Mouse (Mus musculus): ENCODE measurements around the gene Gnmt. TPM values are rescaled to one million over a fixed set of nuclear protein-coding genes. Genes with fewer than 3 reads are reported as not detected.
"Not testable (repeated sequence)": the region's sequence is repeated elsewhere in the genome, so short reads cannot be mapped to it uniquely, and the experiment has no call there.

Gnmt gene
- polyA plus RNA-seq, 1 experiment, result 1.3 TPM

DNA sequence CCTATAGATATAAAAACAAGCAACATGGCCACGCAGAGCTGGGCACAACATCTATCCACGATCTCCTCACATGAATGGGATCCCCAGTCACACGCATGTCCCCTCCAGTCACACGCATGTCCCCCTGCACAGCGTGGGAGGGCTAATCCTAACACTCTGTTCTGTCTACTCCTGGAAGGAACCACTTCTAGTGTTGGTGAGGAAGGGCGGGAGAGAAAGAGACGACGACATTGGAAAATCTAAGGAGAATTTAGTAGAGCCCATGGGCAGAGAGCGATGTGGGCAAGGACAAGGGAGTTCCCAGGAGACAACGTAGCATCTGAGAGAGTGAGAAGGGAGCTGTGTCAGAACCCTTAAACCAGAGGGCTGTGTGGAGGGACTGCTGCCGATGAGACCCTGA, 41.6 kb upstream of the Gnmt start:
- no peak for TF ChIP-seq POLR2A (IDR thresholded peaks at IDR 0.05; ENCODE audit: extremely low read depth, insufficient read depth, low read length)
- TF ChIP-seq CTCF (IDR thresholded peaks at IDR 0.05; ENCODE audit: extremely low read depth, insufficient read depth, low read length), result no peak
- Histone ChIP-seq H3K4me3 (ENCODE audit: insufficient read depth, low read length) (no peak overlapping the region), H3K4me1 (ENCODE audit: control insufficient read depth, insufficient read depth, low read length) (0 out of 2 replicates have a peak, but pooled peaks cover 2% of the 10 kb centered on the region), H3K27ac (ENCODE audit: insufficient read depth, low read length) (no peak overlapping the region)

DNA sequence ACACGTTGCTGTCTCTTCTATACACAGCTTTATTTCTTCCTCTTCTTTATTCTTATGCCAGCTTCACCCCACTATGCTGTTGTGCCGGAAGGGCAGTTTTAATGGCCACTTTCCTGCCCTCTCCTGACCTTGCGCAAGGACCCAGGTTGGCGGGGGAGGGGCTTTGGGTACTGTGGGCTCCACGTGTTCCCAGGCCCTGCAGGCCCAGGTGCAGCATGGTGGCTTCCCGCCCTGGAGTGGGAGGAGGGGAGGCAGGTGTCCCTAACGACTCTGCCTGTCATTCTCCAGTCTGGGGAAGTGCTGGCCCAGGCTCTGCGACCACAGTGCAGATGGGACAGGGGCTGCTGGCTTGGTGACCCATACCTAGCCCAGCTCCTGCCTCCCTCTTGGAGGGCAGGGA, 38.9 kb upstream of the Gnmt start:
- peaks cover 2% of the 10 kb centered on the region; the same call in 1 of the 2 replicates for H3K4me1 ChIP-seq (ENCODE audit: control insufficient read depth, insufficient read depth, low read length)
- H3K4me3 ChIP-seq (ENCODE audit: insufficient read depth, low read length), result no peak overlapping the region
- no peak overlapping the region for H3K27ac ChIP-seq (ENCODE audit: insufficient read depth, low read length)
- TF ChIP-seq POLR2A (IDR thresholded peaks at IDR 0.05; ENCODE audit: extremely low read depth, insufficient read depth, low read length) (no peak), CTCF (IDR thresholded peaks at IDR 0.05; ENCODE audit: extremely low read depth, insufficient read depth, low read length) (no peak)

DNA sequence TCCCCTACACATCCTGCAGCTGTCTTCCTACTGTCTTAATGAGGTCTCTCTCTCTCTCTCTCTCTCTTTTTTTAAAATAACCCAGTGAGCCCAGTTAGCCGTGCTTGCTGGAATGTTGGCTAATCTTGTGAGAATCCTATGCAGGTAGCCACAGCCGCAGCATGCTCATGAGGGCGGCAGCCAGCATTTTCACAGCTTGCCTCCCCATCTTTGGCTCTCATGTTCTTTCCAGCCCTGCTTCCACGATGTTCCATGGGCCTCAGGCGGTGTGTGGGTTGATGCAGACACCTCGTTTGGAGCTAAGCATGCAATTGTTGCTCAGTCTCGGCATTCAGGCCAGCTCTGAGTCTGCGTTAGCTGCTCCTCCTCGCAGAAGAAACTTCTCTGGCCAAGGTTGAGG, 35.9 kb upstream of the Gnmt start:
- not testable (repeated sequence) for H3K4me3 ChIP-seq (ENCODE audit: insufficient read depth, low read length); H3K4me1 ChIP-seq (ENCODE audit: control insufficient read depth, insufficient read depth, low read length)
- H3K27ac ChIP-seq (ENCODE audit: insufficient read depth, low read length), result peak overlapping the region; percentile 49; the same call in 1 of the 2 replicates

DNA sequence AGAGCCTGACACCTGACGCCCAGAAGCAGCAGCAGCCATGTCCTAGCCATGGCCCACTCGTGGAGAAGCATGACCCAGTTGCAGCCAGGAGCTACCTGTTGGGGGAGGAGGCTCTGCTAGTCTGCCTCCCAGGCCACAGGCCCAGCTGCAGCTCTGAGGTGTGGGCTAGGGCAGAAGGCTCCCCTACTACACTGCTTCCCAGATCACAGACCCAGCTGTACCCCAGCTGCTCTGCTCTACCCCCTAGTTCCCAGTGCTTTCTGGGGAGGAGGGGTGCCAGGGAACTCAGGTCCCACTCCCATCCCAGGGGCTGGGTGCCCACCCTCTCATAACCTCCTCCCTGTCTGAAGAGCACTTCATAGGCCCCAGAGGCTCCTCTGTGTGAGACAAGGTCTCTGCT, 34.6 kb upstream of the Gnmt start, which contains the start of gene Ptcra:
Ptcra (minus strand) TSS at position 169 of the 400 bp plus-strand sequence.
- no peak within 1 kb of the TSS for H3K4me3 ChIP-seq (ENCODE audit: insufficient read depth, low read length)
- TF ChIP-seq CTCF (IDR thresholded peaks at IDR 0.05; ENCODE audit: extremely low read depth, insufficient read depth, low read length), result no peak
- no peak for TF ChIP-seq POLR2A (IDR thresholded peaks at IDR 0.05; ENCODE audit: extremely low read depth, insufficient read depth, low read length)
- H3K27ac ChIP-seq (ENCODE audit: insufficient read depth, low read length), result peak within 1 kb of the TSS; percentile 56
- H3K4me1 ChIP-seq (ENCODE audit: control insufficient read depth, insufficient read depth, low read length), result peaks cover 2% of the 10 kb centered on the region; the same call in 1 of the 2 replicates

DNA sequence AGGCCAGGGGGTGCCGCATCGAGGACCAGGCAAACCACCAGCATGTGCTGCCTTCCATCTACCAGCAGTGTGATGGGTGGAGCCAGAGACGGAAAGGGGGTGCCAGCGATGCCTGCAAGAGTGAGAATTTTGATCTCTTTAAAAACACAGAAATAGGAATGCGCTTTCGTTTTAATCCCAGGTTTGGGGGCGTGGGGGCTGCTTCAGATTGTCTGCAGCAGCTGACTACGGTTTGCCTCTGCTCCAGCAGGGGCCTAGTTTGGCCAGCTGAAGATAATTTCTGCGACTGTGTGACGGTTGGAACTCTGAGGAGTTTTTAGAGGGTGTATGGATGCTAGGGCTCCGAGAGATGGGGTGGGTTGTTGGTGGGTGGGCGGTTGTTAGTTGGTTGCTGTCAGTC, 29.8 kb upstream of the Gnmt start:
- no peaks in the 10 kb centered on the region for H3K4me1 ChIP-seq (ENCODE audit: control insufficient read depth, insufficient read depth, low read length)
- H3K4me3 ChIP-seq (ENCODE audit: insufficient read depth, low read length), result no peak overlapping the region
- TF ChIP-seq CTCF (IDR thresholded peaks at IDR 0.05; ENCODE audit: extremely low read depth, insufficient read depth, low read length), result no peak
- TF ChIP-seq POLR2A (IDR thresholded peaks at IDR 0.05; ENCODE audit: extremely low read depth, insufficient read depth, low read length), result no peak
- H3K27ac ChIP-seq (ENCODE audit: insufficient read depth, low read length), result peak overlapping the region; percentile 31; the same call in 1 of the 2 replicates

DNA sequence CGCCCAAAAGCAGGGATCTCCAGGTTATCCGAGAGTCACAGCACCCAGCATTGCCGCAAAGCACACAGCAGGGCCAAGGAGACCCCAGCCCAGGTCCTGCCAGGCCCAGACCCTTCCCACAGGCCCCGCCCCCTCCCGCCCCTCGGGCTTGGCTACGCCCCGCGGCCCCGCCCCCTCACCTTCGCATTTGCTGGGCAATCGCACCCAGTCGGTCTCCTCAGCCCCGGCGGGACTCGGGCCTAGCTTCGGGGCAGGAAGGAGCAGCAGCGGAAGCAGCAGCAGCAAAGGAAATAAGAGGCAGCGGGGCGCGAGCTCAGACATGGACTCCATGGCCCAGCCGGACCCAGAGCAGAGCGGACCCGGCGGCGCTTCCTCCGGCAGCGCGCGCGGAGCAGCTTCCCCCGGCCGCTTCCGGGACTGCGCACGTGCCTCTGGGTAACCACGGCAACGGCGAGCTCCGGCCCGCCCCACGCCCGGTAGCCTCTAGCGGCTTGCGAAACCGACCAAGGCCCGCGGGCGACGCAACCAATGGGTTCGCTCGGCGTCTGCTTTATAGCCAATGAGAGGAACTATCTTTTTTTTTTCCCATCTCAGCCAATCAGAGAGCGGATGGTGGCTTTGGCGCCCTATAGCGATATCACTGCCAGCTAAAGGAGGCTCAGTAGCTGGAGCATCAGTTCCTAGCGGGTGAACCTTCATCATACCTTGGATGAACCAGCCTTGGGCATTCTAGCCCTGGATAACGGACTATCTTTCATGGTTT, 23.0 kb upstream of the Gnmt start, which contains the start of gene Cnpy3:
Cnpy3 (minus strand) TSS at position 421 of the 763 bp plus-strand sequence.
- TF ChIP-seq POLR2A (IDR thresholded peaks at IDR 0.05; ENCODE audit: extremely low read depth, insufficient read depth, low read length), result peak; percentile 92
- no peak for TF ChIP-seq CTCF (IDR thresholded peaks at IDR 0.05; ENCODE audit: extremely low read depth, insufficient read depth, low read length)
- H3K27ac ChIP-seq (ENCODE audit: insufficient read depth, low read length), result no peak within 1 kb of the TSS
- H3K4me1 ChIP-seq (ENCODE audit: control insufficient read depth, insufficient read depth, low read length), result peaks cover 3% of the 10 kb centered on the region; the same call in 1 of the 2 replicates
- H3K4me3 ChIP-seq (ENCODE audit: insufficient read depth, low read length), result peak within 1 kb of the TSS; percentile 88

DNA sequence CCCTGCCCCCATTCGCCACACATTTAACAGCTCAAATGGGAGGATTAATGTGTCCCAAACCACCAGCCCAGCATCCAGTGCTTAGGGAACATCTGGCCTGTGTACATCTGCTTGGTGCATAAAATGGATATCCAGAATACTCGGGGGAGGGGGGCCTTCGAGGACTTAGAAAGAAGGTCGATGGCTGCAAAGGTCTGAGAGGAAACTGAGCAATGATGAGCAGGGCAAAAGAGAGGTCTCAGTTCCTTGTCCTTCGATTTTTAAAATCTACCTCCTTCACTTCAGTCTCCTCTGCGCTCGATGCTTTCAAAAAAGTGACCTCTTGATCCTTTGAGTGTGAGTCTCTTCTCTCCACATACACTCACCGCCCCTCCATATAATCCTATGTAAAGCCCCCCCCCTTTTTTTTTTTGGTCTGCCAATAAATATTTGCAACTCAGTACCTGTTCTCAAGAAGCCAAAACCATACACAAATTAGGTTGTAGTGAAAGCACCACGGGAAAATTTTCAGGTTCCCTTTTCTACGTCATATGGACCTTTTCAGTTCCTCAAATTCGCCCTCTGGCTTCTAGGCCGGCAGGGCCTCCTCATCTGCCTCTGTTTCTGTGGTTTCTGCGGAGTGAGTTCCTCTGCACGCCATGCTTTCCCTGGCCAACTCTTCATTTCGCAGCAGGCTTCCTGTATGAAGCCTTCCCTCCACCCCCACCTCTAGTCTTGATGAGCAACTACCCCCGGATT, 22.3 kb upstream of the Gnmt start:
- peaks cover 3% of the 10 kb centered on the region; the same call in 1 of the 2 replicates for H3K4me1 ChIP-seq (ENCODE audit: control insufficient read depth, insufficient read depth, low read length)
- H3K4me3 ChIP-seq (ENCODE audit: insufficient read depth, low read length), result peak overlapping the region; percentile 88
- TF ChIP-seq CTCF (IDR thresholded peaks at IDR 0.05; ENCODE audit: extremely low read depth, insufficient read depth, low read length) (no peak), POLR2A (IDR thresholded peaks at IDR 0.05; ENCODE audit: extremely low read depth, insufficient read depth, low read length) (no peak)
- no peak overlapping the region for H3K27ac ChIP-seq (ENCODE audit: insufficient read depth, low read length)

DNA sequence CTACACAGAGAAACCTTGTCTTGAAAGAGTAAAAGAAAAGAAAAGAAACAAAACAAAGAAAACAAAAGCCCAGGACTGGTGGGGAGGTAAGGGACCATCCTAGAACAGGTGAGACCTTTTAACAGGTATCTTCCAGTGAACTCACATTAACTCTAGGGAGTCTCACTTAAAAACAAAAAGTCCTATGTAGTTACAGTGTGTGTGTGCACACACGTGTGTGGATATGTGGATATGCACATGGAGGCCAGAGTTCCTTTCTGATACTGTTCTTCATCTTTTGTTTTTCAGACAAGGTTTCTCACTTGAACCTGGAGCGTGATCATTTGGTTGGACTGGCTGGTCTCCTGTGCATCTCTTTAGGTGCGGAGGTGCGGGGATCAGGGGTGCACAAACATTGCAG, 21.6 kb upstream of the Gnmt start:
- TF ChIP-seq CTCF (IDR thresholded peaks at IDR 0.05; ENCODE audit: extremely low read depth, insufficient read depth, low read length) (no peak), POLR2A (IDR thresholded peaks at IDR 0.05; ENCODE audit: extremely low read depth, insufficient read depth, low read length) (no peak)
- H3K27ac ChIP-seq (ENCODE audit: insufficient read depth, low read length), result no peak overlapping the region
- H3K4me1 ChIP-seq (ENCODE audit: control insufficient read depth, insufficient read depth, low read length), result peaks cover 3% of the 10 kb centered on the region; the same call in 1 of the 2 replicates
- H3K4me3 ChIP-seq (ENCODE audit: insufficient read depth, low read length), result peak overlapping the region; percentile 88; the same call in 1 of the 2 replicates

DNA sequence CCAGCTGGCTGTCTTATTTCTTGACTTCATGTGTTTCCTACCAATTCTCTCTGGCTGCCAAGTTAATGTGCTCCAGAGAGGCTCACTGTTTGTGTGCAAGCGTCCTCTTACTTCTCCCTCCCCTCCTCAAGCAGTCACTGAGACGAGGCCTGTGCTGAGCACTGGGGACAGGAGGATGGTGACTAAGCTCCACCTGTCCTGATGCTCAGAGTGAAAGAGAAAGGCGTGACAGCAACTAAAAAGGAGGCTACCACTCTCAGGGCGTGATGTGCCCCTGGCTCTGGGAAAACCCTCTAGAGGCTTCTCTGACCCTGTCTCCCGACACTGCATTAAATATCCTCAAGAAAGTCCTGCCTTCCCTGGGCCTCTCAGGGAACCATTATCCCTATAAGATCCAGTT, 20.3 kb upstream of the Gnmt start:
- H3K4me1 ChIP-seq (ENCODE audit: control insufficient read depth, insufficient read depth, low read length), result peaks cover 3% of the 10 kb centered on the region; the same call in 1 of the 2 replicates
- H3K27ac ChIP-seq (ENCODE audit: insufficient read depth, low read length), result no peak overlapping the region
- TF ChIP-seq POLR2A (IDR thresholded peaks at IDR 0.05; ENCODE audit: extremely low read depth, insufficient read depth, low read length) (no peak), CTCF (IDR thresholded peaks at IDR 0.05; ENCODE audit: extremely low read depth, insufficient read depth, low read length) (no peak)
- H3K4me3 ChIP-seq (ENCODE audit: insufficient read depth, low read length), result no peak overlapping the region
